Mouse (Mus musculus) 3T3-L1 (cell line): ENCODE measurements around the gene Gm49403.
"Not testable (repeated sequence)": the region's sequence is repeated elsewhere in the genome, so short reads cannot be mapped to it uniquely, and the experiment has no call there.

Source experiments
- DNase-seq: peaks from one replicate; pipeline ENCODE4 v3.0.0-alpha.2; 2015; ENCODE audit warnings: low read depth, low spot score

Gm49403 gene

GRCm38 (mm10) chr19:8883616-8884015 lies at the start of gene Gm49403, which contains the start of gene Lbhd1:
Gm49403 (plus strand) TSS chr19:8883930.
Lbhd1 (plus strand) TSS chr19:8883732.
- DNase-seq, result no peak

GRCm38 (mm10) chr19:8836327-8836726 lies 47.4 kb upstream of the Gm49403 start:
- DNase-seq, result not testable (repeated sequence)

DNA sequence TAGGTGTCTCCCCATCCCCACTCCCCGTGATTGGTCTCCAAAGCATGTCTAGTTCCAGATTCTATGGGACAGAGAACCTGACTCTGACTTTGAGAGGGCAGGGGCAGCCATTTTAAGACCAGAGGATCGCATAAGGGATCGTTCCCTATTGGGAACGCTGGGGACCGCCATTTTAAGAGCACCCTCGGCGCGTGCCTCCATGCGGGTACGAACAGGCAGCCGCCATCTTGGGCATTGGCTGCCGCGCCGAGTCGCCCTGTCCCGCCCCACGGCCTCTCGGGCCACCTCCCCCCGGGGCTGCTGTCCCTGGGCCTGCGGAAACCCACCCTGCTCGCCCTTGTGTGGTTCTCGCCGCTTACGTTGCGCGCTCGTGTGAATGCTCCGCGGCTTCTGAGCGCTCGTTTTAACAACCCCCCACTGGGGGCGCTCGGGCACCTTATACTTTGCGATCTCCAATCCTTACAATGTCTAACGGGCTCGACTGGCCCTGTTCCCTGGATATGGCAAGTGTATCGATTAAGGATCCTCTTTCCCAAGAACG lies 46.4 kb upstream of the Gm49403 start, which contains the start of gene Bscl2:
Bscl2 (plus strand) TSS at position 217 of the 541 bp plus-strand sequence.
- DNase-seq, result no peak

- DNase-seq, result no peak
Observed at GRCm38 (mm10) chr19:8838041-8838730, 45.5 kb upstream of the Gm49403 start.

GRCm38 (mm10) chr19:8839103-8839907 lies 44.4 kb upstream of the Gm49403 start, which contains the start of gene Gng3:
Gng3 (minus strand) TSS chr19:8839194.
- no peak for DNase-seq

DNA sequence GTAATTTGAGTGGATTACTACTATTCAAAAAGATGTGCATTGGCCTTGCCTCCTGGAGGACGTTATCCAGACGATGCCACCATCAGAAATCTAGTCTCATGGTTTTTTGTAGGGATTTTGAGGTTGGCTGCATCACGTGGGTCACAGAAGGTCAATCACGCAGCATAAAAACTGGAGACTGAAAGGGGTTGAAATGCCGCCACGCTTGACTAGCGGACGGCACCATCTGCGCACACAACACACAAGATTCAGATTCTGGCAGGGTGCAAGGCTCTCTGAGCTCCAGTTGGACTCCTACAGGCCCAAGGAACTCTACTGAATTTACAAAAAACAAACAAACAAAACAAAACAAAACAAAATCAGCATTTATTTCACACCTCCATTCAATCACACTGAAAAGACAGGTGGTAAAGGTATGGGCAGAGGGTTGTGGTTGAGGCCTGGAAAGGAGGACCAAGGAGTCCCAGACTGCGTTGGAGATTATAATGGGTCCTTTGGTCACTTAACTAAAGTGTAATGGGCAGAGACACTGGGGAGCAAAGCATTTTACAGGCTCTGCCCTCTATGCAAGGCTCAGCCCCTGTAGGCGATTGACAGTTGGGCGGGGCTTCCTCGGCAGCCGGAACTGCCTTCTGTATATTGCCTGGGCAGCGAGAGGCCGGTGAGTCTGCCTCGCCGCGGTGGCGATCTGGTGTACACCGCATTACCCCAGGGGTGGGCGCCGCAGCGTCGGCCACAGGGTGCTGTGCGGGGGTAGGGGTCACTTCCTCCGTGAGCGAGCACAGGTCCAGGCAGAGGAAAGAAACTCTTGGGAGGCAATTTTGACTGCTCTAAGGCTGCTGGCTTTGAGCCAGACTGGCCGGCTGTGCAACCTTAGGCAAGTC lies 43.6 kb upstream of the Gm49403 start:
- no peak for DNase-seq

- DNase-seq, result no peak
Observed at GRCm38 (mm10) chr19:8841012-8841411, 42.7 kb upstream of the Gm49403 start.

DNA sequence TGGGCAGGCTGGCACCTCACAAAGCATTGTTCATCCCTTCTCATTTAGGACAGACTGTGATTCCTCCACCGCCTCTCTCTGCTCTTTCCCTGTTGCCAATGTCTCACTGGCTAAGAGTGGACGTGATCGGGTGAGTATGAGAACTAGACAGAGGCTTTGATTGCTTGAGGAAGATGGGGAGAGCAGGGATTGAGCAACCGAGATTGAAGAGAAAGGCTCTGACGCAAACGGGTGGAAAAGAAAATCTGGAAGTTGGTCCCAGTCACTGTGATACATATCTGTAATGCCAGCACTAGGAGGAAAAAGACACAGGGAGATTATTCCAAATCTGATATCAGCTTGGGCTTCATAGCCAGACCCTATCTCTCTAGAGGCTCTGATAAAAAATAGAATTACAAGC lies 40.8 kb upstream of the Gm49403 start:
- no peak for DNase-seq

GRCm38 (mm10) chr19:8844371-8845129 lies 39.2 kb upstream of the Gm49403 start:
- peak; percentile 96 for DNase-seq

DNA sequence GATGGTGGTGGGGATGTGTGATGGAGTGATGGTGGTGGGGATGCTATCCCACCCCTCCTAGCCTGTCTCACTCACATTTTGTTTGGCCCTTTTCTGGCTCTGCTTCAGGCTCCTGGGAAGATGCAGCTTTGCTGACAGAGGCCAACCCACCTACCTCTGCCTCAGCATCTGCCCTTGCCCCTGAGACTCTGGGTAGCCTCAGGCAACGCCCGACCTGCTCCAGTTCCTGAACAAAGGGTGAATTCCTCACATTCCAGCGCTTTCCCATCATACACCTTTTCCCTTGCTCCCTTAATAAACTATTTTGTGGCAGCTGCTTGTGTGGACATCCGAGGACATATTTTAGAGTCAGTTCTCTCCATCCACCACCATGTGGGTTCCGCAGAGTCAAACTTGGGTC lies 35.4 kb upstream of the Gm49403 start:
- DNase-seq, result no peak

DNA sequence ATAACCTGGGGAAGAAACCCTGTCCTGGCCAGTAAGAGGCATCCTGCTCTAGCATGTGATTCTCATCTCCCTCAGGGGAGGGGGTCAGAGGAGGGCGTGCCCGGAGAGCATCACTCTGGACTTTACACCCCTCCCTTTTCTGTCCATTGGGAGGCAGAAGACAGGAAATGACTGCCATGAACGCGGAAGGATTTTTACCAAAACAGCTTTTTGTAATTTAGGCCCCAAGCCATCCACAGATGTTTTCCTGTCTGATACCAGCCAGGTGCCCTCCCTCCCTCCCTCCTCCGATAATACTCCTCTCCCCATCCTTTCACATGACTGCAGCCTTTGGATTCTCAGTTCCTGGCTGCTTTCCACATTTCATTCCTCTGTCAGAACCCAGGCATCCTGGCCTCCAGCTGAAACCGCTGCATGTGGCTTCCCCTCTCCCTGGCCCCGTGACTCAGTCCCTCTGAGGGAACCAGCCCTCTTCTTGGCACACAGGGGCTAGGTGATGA lies 33.3 kb upstream of the Gm49403 start, which contains the start of gene Lrrn4cl:
Lrrn4cl (plus strand) TSS at position 367 of the 500 bp plus-strand sequence.
- peak; percentile 99 for DNase-seq

DNA sequence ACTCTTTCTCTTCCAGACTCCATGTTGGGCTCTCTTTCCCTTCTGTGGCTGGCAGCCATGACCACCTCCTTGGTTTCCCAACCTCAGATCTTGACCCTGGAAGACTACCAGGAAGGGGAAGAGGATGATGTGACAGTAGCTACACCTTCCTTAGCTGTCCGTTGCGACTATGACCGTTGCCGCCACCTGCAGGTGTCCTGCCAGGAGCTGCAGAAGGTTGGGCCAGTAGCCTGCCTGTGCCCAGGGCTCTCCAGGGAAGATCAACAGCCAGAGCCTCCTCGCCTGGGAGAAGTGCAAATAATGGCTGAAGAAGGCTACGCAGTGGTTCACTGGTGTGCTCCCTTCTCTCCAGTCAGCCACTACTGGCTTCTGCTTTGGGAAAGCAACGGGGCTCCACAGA lies 32.1 kb upstream of the Gm49403 start:
- no peak for DNase-seq

DNA sequence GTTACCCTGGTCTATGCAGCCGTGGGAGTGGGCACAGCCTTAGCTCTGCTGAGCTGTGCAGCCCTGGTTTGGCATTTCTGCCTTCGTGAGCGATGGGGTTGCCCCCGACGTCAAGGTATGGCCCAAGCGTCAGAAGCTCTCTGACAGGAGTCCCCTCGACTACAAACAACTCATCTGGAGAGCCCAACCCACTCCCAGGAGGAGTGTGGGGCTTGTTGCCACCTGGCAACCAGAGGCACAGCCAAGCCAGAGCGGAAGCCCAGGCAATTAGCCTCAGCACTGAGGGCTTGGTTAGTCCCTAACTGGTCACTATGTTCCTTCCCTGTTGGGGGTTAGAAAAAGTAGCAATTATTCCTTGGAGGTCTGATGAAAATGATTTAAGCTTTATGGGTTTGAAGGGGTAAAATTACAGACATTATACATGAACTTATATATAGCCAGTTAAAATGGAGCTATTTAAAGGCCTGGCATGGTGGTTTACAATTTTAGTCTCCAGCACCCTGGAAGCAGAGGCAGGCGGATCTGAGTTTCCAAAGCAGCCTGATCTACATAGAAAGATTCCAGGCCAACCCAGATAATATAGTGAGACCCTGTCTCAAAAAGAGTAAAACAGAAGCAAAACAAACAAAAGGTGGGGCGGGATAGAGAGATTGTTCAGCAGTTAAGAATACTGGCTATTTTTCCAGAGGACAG lies 31.3 kb upstream of the Gm49403 start:
- no peak for DNase-seq

- no peak for DNase-seq
Observed at GRCm38 (mm10) chr19:8853117-8853516, 30.6 kb upstream of the Gm49403 start.

DNA sequence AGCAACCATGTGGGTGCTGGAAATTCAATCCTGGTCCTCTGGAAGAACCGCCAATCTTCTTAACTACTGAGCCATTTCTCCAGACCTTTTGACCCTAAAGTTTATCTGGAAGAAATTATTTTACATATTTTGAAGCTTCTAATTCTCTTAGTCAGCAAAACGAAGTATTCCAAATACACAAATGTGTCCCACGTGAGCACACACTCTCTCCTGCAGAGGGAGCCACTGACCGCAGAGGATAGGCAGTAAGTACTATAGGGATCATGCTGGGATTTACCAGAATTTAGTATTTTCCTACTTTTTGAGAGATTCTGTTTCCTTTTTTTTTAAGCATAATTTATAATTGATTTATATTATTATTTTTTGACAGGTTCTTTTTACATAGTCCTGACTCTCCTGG lies 26.0 kb upstream of the Gm49403 start:
- peak; percentile 82 for DNase-seq

- DNase-seq, result peak; percentile 71
Observed at GRCm38 (mm10) chr19:8859018-8859417, 24.7 kb upstream of the Gm49403 start.

DNA sequence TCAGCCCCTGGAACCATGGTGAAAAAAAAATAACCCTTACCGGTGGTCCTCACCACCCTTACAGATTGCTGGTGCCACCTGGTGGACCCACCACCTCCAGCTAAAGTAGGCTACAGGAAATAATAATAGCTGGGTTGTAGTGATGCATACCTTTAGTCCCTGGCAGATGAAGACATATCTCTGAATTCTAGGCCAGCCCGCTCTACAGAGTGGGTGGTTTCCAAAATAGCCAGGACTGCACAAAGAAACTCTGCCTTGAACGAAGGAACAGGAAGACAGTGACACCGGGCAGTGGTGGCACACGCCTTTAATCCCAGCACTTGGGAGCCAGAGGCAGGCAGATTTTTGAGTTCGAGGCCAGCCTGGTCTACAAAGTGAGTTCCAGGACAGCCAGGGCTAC lies 19.5 kb upstream of the Gm49403 start:
- no peak for DNase-seq

GRCm38 (mm10) chr19:8870381-8870780 lies 13.3 kb upstream of the Gm49403 start:
- not testable (repeated sequence) for DNase-seq

DNA sequence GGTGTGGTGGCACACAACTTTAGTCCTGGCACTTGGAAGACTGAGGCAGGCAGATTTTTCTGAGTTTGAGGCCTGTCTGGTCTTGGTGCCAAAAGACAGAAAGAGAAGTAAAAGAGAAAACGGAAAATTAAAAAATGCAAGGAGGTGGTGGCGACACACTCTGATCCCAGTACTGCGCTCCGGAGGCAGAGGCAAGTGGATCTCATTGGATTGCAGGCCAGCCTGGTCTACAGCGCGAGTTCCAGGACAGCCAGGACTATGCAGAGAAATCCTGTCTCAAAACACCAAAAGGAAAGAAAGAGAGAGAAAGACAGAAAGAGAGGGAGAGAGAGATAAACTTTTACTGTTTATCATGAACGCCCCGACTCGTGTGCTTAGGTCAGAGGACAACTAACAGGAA lies 12.9 kb upstream of the Gm49403 start:
- peak; percentile 39 for DNase-seq
